Mouse (Mus musculus) testis, adult 2 months (tissue): Measurements from ENCODE around the gene Rela. TPM values are rescaled to one million over a fixed set of nuclear protein-coding genes. Genes with fewer than 3 reads are reported as not detected.
"Not testable (repeated sequence)": the region's sequence is repeated elsewhere in the genome, so short reads cannot be mapped to it uniquely, and the experiment has no call there.

Experiments
- H3K27ac ChIP-seq: fragments of 200-500 bp; 2 replicates; pipeline ENCODE4 v1.5.1; 2012; ENCODE audit warnings: low read depth, low read length; ENCODE audit not compliant: control insufficient read depth, insufficient read depth
- H3K27me3 ChIP-seq: fragments of 200-500 bp; 2 replicates; pipeline ENCODE4 v1.6.1; 2012; ENCODE audit warnings: mild to moderate bottlenecking, low read length, moderate library complexity; ENCODE audit not compliant: control insufficient read depth, insufficient read depth
- H3K36me3 ChIP-seq: fragments of 200-500 bp; 2 replicates; pipeline ENCODE4 v1.6.1; 2012; ENCODE audit warnings: mild to moderate bottlenecking, low read length; ENCODE audit not compliant: control insufficient read depth, insufficient read depth
- H3K4me1 ChIP-seq: fragments of 200-500 bp; 2 replicates; pipeline ENCODE4 v1.6.1; 2012; ENCODE audit warnings: low read length; ENCODE audit not compliant: control insufficient read depth, insufficient read depth
- H3K4me3 ChIP-seq: fragments of 200-500 bp; 2 replicates; pipeline ENCODE4 v1.5.1; 2012; ENCODE audit warnings: low read depth, mild to moderate bottlenecking, low read length, moderate library complexity, mixed read lengths; ENCODE audit not compliant: control insufficient read depth
- CTCF ChIP-seq: fragments of 200-500 bp; IDR thresholded peaks from 2 replicates; pipeline ENCODE4 v1.5.1; 2012; ENCODE audit warnings: low read depth, mild to moderate bottlenecking, inconsistent platforms, low read length, moderate library complexity; ENCODE audit not compliant: control insufficient read depth, insufficient read depth, insufficient replicate concordance
- POLR2A ChIP-seq: fragments of 200-500 bp; IDR thresholded peaks from 2 replicates; pipeline ENCODE4 v1.6.1; 2012; ENCODE audit warnings: low read depth, mild to moderate bottlenecking, inconsistent platforms, low read length, moderate library complexity; ENCODE audit not compliant: control insufficient read depth
- polyA plus RNA-seq: library from polyadenylated mRNA; depleted of rRNA; stranded (reverse); fragments of >200 nt; gene quantifications from 2 replicates; pipeline ENCODE4 v1.2.3, GENCODE M21; 2012

The Rela gene
- polyA plus RNA-seq, 1 experiment = 42.5 TPM

DNA sequence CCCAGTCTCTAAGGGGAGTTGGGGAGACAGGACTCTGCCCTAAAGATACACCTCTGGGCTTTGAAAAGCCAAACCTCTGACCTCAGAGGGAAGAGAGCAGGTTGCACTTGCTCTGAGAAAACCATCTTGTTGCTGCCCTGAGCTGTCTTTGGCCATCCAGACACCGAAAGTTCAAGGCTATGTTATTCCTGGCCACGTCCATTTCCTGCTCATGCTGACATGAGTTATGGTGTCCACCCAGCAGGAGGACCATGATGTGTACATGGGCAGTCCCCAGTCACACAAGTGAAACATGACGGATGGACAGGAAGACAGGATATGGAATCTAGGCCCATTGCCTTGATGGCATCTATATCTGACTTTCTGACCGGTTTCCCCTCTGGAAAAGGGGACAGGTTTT, 43.1 kb downstream of the Rela start:
- H3K27me3 ChIP-seq = no peaks in the 10 kb centered on the region
- peaks cover 10% of the 10 kb centered on the region for H3K36me3 ChIP-seq
- TF ChIP-seq POLR2A = no peak
- TF ChIP-seq CTCF = no peak
- H3K27ac ChIP-seq = no peak overlapping the region
- no peaks in the 10 kb centered on the region for H3K4me1 ChIP-seq
- H3K4me3 ChIP-seq = no peak overlapping the region

DNA sequence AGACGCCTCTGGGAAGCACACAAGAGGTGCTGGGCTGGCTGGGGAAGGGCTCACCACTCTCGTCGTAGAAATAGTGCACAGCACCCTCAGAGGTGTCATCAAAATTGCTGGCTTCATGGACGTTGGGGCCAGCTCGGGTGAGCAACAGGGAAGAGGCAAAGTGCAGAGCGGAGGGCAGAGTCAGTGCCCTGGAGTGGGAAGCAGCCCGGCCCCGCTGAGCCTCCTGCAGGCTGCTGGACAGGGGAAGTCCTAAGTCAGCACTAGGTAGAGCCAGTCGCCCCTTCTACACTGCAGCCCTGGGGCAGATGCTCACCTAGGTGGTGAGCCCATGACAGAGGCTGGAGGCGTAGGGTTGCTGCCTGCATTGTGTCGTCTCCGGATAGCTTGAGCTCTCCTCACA, 47.0 kb downstream of the Rela start:
- no peak for TF ChIP-seq POLR2A
- TF ChIP-seq CTCF = no peak
- Histone ChIP-seq H3K4me3 (no peak overlapping the region), H3K27ac (no peak overlapping the region), H3K4me1 (peaks cover 3% of the 10 kb centered on the region), H3K27me3 (no peaks in the 10 kb centered on the region), H3K36me3 (peaks cover 3% of the 10 kb centered on the region)

DNA sequence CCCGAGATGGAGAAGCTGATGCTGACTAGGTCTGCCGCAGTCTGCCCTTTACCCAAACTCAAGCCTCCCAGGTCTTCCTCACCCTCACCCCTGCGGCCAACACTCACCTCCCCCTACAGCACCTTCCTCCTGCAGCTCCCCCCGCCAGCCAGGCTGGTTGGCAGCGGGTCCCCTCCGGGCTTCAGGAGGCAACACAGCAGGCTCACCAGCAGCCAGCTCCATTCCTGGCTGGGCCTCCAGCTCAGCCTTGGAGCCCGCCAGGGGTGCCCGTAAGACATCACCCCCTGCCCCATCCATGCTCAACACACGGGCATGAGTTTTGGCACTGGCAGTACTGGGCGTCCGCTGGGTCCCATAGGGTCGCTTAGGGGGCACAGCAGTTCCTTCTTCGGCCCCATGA, 47.7 kb downstream of the Rela start:
- H3K36me3 ChIP-seq = peaks cover 2% of the 10 kb centered on the region
- H3K27me3 ChIP-seq = no peaks in the 10 kb centered on the region
- H3K4me1 ChIP-seq = peaks cover 8% of the 10 kb centered on the region
- TF ChIP-seq POLR2A (no peak), CTCF (no peak)
- no peak overlapping the region for H3K27ac ChIP-seq
- H3K4me3 ChIP-seq = no peak overlapping the region

DNA sequence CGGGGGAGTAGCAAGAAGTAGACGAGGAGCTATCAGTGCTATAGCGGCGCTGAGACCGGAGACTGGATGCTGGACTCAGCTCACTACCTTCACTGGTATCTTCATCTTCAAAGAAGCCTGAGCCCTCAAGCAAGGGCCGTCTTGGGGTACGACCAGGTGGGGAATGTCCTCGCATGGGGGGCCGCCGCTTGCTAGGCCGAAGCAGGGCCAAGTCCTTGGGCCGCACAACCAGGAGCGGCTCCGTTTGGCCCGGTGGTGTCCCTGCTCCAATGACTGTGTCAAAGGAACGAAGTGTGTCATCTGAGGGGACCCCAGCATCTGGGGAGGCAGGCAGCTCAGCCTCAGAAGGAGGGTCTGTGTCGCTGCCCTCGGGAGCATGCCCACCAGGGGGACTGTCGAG, 48.1 kb downstream of the Rela start:
- no peaks in the 10 kb centered on the region for H3K27me3 ChIP-seq
- no peak overlapping the region for H3K4me3 ChIP-seq
- no peaks in the 10 kb centered on the region; the same call in none of the 2 replicates for H3K36me3 ChIP-seq
- TF ChIP-seq POLR2A = no peak
- no peak for TF ChIP-seq CTCF
- peaks cover 12% of the 10 kb centered on the region for H3K4me1 ChIP-seq
- no peak overlapping the region for H3K27ac ChIP-seq

DNA sequence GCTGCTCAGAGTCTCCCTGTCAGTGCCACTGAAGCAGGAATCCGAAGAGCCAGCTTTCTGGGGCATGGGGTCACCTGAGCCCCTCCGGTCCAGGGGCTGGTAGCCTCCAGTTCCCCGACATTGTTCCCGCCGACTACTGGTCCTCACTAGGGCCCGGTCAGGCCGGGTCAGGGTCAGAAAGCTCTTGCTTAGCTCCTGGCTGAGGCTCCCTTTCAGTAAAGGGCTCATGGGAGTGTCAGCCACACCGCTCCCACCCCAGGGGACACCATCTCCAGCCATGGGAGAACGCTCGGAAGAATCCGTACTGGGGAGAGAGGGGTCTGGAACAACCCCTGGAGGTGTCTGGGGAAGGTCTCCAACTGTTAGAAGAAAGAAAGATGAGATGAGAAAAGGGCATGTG, 48.6 kb downstream of the Rela start:
- H3K27ac ChIP-seq = no peak overlapping the region
- no peaks in the 10 kb centered on the region for H3K27me3 ChIP-seq
- H3K4me1 ChIP-seq = peaks cover 16% of the 10 kb centered on the region
- TF ChIP-seq CTCF (no peak), POLR2A (no peak)
- no peak overlapping the region for H3K4me3 ChIP-seq
- H3K36me3 ChIP-seq = no peaks in the 10 kb centered on the region; the same call in none of the 2 replicates

DNA sequence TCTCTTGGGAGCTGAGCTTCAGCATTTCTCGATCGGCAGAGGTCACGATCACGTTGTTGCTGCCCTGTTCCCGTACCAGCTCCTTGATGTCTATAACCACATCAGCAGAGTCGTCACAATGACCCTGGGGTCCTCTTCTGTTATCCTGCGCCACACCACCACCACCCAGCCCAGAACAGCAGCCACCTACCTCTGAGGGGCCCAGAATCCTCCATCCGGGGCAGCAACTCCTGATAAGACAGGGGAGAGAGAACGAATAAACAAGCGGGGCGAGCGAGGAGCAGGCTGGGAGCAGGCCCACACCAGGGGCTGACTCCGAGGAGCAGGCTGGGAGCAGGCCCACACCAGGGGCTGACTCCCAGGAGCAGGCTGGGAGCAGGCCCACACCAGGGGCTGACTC, 49.2 kb downstream of the Rela start:
- Histone ChIP-seq H3K4me1 (peaks cover 17% of the 10 kb centered on the region), H3K4me3 (no peak overlapping the region), H3K27ac (no peak overlapping the region), H3K36me3 (no peaks in the 10 kb centered on the region; the same call in none of the 2 replicates), H3K27me3 (no peaks in the 10 kb centered on the region)
- TF ChIP-seq CTCF = no peak
- TF ChIP-seq POLR2A = no peak

DNA sequence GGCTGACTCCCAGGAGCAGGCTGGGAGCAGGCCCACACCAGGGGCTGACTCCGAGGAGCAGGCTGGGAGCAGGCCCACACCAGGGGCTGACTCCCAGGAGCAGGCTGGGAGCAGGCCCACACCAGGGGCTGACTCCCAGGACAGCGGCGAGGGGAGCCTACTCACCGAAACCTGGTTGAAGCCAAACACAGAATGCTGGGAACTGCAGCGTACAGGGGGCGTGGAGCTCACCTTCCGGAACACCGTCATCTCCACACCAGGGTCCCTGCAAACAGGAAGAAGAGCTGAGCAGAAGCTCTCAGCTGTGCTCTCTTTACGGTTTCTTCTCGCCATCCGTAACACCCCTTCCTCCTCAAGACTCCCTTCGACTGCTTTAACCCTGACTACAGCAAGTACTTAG, 49.7 kb downstream of the Rela start:
- H3K36me3 ChIP-seq, H3K27me3 ChIP-seq, H3K27ac ChIP-seq, H3K4me3 ChIP-seq: not testable (repeated sequence)
- peaks cover 17% of the 10 kb centered on the region for H3K4me1 ChIP-seq

DNA sequence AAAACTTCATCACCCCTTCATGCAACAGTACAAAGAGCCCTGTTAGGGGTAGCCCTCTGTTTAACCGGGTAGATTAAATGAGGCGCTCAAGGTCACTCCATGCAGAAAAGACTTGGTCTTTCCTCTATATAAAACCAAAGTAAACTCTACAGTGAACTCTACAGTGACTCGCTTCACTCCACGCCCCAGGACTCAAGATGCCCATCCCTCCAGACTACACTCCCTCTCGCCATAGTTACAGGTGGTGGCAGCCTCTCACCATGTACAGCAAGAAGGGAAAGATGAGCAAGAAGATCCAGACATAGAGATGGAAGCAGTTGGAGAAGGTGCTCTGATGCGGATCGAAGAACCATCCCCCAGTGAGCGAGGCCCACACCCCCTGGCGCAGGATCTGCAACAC, 50.5 kb downstream of the Rela start:
- TF ChIP-seq POLR2A = no peak
- TF ChIP-seq CTCF = no peak
- H3K27me3 ChIP-seq = no peaks in the 10 kb centered on the region
- H3K4me3 ChIP-seq = peak overlapping the region; percentile 92
- peaks cover 17% of the 10 kb centered on the region for H3K4me1 ChIP-seq
- no peaks in the 10 kb centered on the region; the same call in none of the 2 replicates for H3K36me3 ChIP-seq
- H3K27ac ChIP-seq = no peak overlapping the region
